Mouse (Mus musculus): Measurements from ENCODE around the gene Themis2. TPM values are rescaled to one million over a fixed set of nuclear protein-coding genes. Genes with fewer than 3 reads are reported as not detected.
A peak's percentile ranks its signal among the peaks of the same experiment; 100 is the strongest.

Themis2 gene
- under 1 TPM; 0.53 to 0.55 TPM for total RNA-seq (2021)
- long read RNA-seq, experiment 1, result 0 reads
- long read RNA-seq, experiment 2, result 0 reads

DNA sequence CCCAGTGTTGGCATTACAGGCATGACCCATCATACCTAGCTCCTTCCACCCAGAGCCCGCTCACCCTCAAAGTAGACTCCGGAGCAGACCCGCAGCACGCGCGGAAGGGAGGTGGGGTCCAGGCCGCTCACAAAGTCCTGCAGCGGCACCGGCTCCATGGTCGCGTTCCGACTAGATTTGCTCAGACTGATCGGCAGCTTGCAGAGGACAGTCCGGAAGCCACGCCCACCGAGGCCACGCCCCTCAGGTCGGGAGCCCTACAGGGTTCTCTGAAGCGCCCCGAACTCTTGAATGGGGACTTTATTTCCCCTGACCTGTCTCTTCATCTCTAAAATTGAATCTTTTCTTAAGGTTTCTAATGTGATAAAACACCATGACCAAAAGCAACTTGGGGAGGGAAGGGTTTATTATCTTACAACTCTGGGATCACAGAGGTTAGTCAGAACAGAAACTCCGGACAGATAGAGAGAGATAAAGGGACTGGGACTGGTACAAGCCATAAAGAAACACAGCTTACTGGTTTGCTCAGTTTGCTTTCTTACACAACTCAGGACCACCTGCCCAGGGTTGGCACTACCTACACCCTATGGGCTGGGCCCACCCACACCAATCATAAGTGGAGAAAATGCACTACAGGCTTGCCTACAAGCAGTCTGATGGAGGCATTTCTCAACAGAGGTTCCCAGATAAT, at the start of gene Themis2:
Themis2 (minus strand) TSS at position 192 of the 691 bp plus-strand sequence.
- DNase-seq (ENCODE audit: low spot score in 2 of 2), result peak in 1 of 2 experiments; percentile 32

DNA sequence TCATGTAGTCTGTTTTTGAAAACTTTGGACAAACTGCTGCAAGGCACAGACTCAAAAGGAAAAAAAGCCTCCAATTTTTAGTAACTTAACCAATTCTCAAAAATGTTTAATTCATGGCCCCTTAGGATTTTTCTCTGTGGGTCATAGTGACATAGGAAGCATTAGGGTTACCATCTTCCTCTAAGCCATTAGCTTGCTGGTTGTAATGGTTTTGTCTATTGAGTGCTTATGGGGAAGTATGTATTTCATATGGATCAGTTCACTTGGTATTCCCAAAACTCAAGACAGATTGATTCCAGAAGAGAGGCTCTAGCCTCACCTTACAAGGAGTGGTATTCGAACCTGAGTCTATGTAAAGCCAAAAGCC, 47.5 kb upstream of the Themis2 start:
- DNase-seq (ENCODE audit: low spot score in 2 of 2), result no peak

DNA sequence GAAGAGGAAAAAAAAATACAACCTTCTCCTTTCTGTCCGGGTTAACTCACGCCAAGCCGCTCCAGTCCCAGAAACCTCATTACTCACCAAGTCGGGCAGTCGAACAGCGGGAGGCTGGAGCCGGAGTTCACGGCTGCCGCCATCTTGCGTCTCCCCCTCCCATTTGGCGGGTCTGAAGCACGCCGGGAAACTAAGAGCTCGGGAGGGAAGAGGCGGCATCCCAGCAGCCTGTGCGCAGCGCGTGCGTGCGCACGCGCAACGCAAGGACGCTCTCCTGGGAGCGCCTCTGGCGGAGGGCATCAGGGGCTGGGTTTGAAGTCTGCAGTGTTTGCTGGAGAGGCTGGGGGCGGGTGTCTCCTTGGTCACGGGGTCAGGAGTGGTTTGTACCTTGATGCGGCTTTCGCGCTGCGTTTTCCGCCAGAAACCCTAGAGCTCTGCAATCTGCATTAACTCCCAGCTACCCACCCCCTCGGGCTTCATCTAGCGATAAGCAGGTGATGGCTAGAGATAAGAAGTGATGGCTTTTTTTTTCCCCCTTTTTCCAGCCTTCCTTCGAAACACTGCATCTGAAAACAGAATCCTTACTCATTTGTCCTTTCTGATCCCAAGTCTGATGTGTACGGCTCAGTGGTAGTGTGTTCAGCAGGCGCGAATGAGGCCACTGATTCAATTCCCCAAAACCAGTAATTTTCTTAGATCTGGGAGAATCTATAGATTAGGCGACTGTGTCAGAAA, 47.0 kb upstream of the Themis2 start, which contains the start of gene Ppp1r8:
Ppp1r8 (minus strand) TSS at position 200 of the 735 bp plus-strand sequence.
- DNase-seq (ENCODE audit: low spot score in 2 of 2), result peak; percentile 86 to 94

DNA sequence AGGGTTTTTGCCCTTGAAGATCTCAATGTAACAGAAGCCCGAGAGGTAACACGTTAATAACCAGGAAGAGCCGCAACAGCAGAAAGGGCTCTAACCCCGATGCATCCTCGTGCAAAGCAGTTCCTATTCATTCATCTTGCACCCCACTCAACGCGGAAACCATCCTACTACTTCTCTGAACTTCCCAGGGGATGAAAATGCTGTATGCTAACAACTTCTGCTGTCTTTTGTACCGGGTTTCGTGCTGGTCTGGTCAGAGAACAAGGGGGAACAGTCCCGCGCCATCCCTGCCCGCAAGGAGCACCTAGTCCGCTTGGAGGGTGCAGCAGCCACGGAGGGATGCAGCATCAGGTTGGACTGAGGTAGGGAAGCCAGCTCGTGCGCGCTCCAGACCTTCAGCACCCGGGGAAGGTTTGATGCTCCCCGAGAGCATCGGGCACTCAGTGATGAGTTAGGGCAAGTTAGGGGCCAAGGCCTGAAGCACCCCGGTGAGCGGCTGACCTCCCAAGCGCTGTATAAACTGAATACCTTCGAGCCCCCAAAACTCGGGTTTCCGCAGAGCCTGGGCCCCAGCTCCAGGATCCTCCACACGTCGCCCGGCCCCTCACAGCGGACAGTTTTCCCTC, 46.2 kb upstream of the Themis2 start:
- DNase-seq (ENCODE audit: low spot score in 2 of 2), result peak; percentile 10 to 24

DNA sequence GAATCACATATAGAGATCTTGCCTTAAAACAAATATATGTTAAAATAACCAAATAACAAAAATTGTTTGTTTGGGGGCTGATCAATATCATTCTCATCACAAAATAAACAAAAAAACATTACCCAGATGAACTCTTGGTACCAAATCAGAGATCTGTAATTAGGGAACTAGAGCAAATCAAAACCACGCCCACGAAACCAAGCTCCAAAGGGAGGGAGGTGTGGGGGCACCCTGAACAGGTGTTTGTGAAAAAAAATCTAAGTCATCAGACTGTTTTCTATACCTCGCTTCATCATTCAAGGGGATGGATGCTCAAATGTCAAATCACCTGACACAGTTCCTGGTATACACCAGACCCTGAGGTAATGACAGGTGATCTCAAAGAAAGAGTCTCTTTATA, 45.3 kb upstream of the Themis2 start:
- no peak for DNase-seq (ENCODE audit: low spot score in 2 of 2)

DNA sequence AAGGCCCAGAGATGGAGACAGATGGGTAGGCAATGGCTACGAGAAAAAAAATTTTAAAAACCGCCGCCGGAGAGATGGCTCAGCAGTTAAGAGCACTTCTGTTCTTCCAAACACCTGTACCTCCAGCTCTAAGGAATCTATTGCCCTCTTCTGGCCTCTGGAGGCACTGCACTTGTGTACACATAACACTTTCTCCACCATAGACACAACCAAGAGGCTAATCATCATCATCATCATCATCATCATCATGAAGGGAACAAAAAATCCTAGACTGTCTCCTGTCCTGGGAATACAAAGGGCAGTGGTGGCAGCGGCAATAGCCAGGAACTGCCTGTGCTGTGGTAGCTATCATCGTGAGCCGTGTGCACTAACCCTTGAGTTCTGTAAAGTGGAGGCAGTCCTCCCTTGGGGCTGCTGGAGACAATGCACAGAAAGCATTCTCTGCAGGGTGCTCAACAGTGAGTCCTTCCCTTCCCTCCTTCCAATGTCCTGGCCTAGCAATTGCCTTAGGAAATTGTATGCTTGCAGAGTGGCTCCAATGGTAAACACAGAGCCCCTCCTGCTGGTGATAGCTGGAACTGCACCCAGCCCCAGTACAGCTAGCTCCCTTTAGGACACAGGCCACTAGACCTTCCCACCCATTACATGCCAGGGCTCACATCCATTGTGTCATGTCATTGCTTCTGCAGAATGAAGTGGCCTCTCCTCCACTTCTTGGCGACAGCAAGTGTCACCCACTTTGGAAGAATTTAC, 27.6 kb upstream of the Themis2 start:
- DNase-seq (ENCODE audit: low spot score in 2 of 2), result peak; percentile 38 to 48

DNA sequence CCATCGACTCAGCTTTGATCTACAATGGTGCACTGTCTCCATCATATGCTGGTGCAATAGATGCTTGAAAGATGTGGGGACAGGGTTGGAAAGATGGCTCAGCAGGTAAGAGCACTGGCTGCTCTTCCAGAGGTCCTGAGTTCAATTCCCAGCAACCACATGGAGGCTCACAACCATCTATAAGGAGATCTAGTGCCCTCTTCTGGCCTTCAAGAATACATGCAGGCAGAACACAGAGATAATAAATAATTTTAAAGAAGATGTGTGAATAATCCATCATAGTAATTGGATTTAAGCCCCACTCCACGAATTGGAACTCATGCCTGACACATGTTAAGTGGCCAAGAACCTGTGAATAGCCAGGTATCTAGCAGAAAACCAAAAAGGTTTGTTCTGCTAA, 22.3 kb upstream of the Themis2 start:
- DNase-seq (ENCODE audit: low spot score in 2 of 2), result no peak

DNA sequence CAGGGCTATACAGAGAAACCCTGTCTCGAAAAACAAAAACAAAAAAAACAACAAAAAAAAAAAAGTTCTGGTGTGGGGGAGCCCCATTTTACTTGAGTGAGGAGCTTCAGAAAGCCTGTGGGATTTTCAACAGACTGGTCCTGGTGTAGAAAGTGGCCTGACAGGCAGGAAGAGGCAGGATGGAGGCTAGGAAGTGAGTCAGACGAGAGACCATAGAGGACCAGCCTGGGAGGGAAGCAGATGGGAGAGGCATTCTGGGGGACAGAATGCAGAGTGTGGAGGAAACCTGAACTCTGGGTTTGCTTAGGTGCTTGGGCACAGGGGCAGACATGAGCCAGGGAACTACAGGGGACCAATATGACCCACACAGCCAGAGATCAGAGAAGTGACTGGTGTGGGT, 20.7 kb upstream of the Themis2 start:
- no peak for DNase-seq (ENCODE audit: low spot score in 2 of 2)

DNA sequence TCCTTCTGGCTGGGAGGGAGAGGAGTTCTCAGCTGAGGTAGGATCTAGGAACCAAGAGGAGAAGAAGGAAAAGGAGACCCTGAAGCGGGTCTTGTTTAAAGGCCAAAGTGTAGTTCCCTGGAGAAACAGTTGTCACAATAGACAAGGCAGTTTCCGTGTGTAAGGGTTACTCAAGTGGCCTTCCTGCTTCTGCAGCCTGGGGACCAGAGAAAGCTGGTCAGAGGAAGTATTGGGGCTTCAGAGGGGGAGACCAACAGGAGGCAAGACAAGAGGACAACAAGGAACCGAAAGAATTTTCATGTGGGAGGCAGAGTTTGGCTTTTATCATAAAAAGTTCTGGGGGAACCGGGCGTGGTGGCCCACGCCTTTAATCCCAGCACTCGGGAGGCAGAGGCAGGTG, 20.2 kb upstream of the Themis2 start:
- DNase-seq (ENCODE audit: low spot score in 2 of 2), result no peak

DNA sequence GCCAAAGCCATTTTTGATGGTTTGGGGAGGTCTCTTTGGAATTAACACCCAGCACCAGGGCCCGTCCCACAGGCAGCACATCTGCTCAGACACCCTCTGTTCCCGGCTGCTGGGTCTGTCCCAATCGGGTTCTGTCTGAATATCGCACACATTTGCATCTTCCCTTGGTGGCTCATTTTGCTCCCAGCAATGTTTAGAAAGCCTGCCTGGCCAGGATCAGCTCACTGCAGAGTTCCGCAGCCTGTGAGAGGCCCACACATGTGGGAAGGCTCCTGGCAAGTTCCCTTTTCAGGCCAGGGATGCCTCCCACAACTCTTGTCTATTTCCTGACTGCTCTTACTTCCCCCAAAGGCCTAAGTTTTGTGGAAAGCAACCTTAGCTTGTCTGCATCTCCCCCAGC, 13.4 kb upstream of the Themis2 start:
- DNase-seq (ENCODE audit: low spot score in 2 of 2), result peak in 1 of 2 experiments; percentile 18

DNA sequence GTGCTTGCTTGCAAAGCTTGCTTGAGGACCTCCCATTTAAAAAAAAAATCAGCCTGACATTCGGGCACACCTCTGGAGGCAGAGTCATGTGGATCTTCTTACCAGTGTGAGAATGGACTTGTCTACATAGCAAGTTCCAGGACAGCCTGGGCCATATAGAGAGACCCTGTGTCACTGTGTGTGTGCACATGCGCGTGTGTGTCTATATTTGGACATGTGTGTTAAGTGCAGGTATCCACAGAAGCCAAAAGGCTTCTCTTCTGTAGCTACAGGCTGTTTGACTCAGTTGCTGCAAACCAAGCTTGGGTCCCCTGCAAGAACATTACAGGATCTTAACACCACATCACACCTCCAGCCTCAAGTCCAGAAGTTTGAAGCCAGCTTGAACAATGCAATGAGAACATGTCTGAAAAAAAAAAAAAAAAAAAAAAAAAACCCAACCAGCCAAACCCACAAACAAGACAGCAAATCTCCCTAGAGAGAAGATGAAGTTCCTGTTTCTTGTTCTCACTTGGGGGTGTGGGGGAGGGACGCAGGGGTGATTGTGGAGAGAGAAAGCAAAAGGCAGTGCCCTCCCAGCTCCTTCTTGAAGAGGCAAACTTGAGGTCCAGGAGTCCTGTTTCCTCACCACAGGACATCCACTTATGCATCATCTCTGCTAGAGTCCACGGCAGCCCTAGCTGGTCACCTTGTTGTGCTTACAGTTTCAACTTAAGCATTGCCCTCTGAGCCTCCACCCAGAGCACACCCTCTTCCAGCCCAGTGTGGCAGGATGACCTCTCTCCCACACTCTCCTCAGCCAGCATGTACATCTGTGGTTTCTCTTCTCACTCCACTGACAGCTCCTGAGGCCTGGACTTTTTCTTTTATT, 11.8 kb upstream of the Themis2 start:
- DNase-seq (ENCODE audit: low spot score in 2 of 2), result no peak

DNA sequence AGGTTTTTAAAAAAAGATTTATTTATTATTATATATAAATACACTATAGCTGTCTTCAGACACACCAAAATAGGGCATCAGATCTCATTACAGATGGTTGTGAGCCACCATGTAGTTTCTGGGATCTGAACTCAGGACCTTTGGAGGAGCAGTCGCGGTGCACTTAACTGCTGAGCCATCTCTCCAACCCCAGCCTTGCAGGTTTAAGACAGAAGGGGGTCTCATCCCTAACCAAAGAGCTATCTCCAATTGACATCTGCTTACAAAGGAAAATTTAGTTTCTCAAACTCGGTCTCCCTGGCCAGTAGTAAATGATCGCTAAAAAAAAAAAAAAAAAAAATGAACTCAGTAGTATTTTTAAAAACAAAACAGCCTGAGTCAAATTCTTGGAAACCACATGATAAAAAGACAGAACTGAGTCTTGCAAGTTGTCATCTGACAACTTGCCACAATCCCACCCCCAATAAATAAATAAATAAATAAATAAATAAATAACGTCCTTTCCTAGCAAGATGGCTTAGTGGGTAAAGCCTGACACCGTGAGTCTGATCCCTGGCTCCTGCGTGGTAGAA, 10.5 kb upstream of the Themis2 start:
- DNase-seq (ENCODE audit: low spot score in 2 of 2), result no peak

DNA sequence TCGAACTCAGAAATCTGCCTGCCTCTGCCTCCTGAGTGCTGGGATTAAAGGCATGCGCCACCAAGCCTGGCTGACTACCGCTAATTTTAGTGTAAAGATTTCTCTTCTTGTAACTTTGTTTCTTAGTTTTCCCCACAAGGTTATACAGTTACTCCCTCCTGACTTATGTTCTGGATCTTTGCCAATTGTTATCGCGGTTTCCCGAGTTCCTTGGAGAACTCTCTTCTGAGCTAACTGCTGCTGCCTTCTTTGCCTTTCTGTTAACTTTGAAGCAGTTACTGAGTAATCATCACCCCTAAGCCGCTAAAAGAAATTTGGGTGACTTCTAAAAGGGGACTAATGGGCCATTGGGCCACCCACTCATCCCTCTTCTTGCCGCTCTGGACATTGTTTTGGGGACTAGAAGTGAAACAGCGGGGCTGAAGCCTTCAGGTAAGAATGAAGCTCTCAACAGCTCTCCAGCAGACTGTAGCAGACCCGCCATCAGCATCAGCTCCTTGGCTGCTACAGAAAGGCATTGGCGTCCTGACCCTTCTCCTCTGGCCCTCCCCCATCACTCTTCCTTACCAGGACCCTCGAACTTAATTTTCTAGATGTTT, 9.5 kb upstream of the Themis2 start:
- no peak for DNase-seq (ENCODE audit: low spot score in 2 of 2)

DNA sequence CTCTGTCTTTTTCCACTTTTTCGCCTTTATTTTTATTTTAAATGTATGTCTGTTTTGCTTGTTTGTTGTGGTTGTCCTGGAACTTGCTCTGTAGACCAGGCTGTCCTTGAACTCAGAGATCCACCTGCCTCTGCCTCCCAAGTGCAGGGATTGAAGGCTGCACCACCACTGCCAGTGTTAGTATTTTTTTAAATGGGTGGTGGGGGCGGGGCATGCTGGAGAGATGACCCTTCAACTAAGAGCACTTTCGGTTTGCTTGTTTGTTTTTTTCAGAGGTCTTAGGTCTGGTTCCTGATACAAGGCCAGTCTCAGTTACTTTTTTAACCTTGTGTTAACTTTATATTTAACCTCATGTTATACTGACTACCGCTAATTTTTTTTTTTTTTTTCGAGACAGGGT, 9.0 kb upstream of the Themis2 start:
- no peak for DNase-seq (ENCODE audit: low spot score in 2 of 2)

DNA sequence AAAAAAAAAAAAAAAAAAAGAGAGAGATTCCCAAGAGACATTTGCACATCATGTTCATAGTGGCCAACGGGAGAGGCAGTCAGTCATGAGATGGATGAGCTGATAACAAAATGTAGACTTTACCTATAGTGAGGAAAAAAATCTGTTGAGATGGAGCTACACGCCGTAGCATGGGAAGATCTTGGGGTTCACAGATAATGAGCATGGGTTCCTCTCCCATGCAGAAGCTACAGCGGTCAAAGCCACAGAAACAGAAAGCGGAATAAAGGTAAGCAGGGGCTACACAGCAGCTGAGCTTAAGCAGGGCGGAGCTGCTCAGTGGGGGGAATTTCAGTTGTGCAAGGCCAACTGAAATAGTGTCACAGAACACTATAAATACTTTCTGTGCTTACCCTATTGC, 8.1 kb upstream of the Themis2 start:
- no peak for DNase-seq (ENCODE audit: low spot score in 2 of 2)

DNA sequence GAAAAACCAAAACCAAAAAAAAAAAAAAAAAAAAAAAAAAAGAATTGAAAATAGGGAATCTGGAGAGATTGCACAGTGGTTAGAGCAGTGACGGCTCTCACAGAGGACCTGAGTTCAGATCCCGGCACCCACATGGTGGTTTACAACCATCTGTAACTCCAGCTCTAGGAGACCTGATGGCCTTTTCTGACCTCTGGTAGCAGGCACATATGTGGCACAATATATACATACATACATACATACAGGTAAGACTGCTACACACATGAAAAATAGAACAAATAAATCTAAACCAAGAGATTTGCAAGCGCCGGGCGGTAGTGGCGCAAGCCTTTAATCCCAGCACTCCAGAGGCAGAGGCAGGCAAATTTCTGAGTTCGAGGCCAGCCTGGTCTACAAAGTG, 7.7 kb upstream of the Themis2 start:
- DNase-seq (ENCODE audit: low spot score in 2 of 2), result no peak

DNA sequence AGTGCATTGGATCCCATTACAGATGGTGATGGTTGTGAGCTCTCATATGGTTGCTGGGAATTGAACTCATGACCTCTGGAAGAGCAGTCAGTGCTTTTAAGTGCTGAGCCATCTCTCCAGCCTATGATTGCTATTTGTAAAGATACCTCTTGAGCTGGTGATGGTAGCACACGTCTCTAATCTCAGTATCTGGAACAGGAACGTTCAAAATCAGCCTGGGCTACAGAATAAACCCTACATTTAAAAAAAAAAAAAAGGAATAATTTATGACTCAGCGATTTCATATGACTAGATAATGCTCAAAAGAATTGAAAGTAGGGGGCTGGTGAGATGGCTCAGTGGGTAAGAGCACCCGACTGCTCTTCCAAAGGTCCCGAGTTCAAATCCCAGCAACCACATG, 7.0 kb upstream of the Themis2 start:
- DNase-seq (ENCODE audit: low spot score in 2 of 2), result no peak

DNA sequence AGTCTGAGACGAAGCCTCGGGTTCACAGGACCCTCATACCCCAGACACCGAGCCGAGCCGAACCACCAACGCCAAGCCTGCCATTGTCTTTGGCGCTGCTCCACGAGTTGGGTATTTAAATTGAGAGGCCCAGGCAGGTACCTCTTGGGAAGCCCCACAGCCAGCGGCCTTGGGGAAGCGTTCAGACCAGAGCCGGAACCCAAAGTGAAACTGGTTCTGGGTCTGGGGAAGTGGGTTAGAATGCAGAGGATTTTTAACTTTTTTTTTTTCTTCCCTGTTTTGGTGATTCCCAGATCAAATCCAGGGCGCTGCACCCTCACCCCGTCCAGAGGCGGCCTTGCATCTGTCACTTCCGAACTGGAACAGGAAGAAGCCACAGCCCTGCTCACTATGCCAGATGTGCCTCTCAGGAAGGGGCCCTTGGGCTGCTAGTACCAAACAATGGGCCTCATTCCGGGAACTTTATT, 6.0 kb upstream of the Themis2 start:
- no peak for DNase-seq (ENCODE audit: low spot score in 2 of 2)

DNA sequence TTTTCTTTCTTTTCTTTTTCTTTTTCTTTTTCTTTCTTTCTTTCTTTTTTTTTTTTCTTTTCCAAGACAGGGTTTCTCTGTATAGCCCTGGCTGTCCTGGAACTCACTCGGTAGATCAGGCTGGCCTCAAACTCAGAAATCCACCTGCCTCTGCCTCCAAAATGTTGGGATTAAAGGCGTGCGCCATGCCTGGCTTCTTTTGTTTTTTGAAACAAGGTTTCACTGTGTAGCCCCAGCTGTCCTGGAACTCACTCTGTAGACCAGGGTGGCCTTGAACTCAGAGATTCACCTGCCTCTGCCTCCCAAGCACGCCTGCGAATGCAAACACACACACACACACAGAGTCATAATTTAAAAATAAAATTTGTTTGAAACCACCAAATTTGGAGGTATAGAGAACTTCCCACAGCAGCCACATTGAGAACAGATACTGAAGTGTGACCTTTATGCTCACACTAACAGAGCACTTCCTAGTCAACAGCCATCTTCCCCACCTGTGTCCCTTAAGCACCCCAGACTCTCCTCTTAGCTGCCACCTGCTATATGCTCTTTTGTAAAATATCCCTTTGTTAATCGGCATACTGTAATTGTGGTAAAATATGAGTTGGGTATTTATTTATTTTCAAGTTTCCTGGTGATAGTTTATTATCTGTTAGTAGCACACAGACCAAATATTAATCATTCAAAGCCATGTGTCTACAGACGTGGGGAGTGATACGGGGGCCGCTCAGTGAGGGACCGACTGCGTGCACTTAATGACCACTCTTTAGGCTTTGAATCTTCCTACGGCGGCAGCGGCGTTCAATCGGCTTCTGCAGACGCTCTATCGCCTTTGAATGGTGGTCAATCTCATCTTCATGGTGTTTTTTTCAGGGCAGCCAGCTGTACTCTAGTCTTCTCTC, 5.2 kb upstream of the Themis2 start:
- DNase-seq (ENCODE audit: low spot score in 2 of 2), result no peak
